Mouse (Mus musculus): ENCODE measurements around the gene Nxph3.

Nxph3 gene

DNA sequence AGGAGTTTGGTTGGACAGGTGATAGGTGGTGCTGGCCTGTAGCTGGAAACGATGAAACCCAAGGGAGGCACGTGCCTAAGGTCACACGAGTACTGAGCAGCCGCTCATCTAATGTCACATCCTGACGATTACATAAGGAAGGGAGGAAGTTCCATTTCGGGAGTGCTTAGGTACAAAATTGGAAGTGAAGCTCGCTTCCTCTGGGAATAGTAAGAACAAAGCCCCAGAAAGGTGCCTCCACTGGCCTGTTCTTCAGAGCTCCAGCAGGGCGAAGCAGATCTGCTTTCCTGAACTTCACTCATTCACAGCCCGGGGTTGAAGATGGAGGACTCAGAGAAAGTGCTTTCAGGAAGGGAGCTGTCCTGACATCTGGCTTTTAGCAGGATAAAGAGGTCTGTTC, 20.4 kb downstream of the Nxph3 start:
- no peak for DNase-seq (ENCODE audit: low read depth, low spot score)

DNA sequence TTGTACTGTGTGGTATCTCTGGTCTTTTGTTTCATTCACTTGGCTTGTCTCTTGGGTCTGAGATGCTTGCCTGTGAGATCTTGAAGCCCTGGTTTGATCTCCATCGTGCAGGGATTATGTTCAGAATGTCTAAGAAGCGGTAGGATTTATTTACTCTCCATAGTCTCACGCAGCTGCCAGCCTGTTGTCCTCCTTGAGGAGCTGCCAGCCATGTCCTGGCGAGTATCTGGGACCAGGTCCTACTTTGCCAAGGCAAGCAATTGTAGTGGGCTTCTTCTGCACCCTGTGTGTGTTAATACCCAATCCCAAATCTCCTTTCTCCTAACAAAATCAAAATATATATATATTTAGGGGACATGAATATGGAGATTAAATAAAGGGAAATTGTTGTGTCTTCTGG, 21.4 kb downstream of the Nxph3 start:
- DNase-seq (ENCODE audit: low read depth, low spot score), result no peak

DNA sequence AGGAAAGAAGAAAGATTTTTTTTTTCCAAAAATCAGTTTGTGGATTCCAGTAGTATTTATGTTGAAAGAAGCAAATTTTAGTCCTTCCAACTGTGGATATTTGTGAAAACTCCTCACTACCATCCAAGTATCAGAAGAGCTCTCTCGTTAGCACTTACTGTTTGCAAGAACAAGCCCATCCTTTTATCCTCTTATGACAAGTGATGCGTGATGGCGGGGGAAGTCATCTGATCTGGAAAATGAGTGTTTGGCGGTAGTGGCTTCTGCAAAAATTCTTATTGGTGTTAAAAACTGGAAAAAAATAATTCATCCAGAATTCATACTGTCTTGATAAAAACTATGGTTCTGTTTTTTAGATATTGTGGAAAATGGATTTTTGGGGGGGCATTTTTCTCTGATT, 22.1 kb downstream of the Nxph3 start:
- DNase-seq (ENCODE audit: low read depth, low spot score), result no peak

DNA sequence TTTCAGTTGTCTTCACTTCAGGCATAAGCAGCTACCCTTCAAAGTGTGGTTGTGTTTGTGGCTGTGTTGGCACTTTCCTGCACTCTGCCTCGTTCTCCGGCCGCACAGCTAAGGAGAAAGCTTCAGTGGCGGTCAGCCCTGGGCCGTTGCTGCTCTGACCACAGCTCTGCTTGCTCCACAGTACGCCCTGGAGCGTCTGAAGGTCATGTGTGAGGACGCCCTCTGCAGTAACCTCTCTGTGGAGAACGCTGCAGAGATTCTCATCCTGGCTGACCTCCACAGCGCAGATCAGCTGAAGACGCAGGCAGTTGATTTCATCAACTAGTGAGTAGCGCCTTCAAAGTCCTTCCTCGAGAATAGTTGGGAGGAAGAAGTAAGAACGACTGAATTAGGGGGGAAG, 24.3 kb downstream of the Nxph3 start:
- no peak for DNase-seq (ENCODE audit: low read depth, low spot score)

DNA sequence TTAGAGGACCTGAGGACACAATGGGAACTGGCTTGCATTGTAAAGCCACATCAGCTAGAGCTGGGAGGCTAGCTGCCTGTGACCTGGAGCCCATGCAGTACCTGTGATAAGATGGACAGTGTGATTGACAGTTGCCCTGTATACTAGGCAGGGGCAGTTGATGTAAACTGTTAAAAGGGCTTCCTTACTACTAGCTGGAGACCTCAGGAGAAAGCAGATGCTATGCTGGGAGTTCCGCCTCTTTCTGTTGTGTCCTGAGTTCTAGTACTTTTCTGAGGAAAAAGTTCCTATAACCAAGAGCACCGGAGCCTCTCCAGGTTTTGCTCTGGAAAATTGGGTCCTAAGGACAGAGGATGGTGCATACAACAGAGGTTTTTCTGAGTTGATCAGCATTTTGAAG, 27.1 kb downstream of the Nxph3 start:
- DNase-seq (ENCODE audit: low read depth, low spot score), result no peak

DNA sequence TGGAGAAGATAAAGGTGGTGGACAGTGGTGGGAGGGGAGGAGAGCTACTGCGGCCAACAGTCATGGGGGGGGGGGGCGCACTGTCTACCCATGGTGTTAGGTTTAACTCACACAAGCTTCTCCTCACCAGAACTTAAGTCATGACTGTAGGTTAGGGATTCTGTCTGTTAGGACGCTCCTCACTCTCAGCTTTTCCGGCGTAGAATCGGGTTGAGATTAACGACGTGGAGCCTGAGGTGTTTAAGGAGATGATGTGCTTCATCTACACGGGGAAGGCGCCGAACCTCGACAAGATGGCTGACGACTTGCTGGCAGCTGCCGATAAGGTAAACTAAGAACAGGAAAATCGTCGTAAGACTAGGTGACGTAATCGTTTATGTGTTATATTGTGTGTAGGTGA, 28.7 kb downstream of the Nxph3 start:
- no peak for DNase-seq (ENCODE audit: low read depth, low spot score)

DNA sequence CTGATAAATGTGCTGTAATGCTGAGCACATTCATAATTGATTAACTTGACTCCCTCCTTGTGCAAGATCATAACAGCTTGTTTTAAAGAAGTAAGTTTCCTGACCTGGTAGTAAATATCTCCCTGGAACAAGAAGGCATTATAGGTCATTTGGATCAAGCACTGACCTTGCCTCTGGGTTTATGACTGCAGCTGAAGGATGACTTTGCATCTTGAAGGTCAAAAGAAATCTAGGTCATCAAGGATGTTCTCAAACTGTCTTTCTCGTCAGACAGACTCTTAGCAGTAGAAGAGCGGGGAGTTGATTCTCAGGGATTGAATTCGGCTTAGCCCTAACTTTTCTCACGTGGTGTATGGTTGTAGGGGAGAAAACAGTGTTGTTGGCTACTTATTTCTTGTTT, 33.7 kb downstream of the Nxph3 start:
- no peak for DNase-seq (ENCODE audit: low read depth, low spot score)

DNA sequence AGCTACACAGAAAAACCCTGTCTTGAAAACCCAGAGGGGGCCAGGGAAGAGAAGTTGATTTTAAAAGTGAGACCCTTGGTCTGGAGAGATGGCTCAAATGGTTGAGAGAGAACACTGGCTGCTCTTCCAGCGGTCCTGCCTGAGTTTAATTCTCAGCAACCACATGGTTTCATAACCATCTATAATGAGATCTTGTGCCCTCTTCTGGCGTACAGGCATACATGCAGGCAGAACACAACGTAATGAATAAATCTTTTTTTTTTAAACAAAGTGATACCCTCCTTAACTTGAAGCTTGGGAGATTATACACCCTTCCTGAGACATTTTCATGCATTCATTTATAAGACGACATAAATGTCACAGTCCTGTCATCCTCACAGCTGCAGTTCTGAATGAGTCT, 34.9 kb downstream of the Nxph3 start:
- DNase-seq (ENCODE audit: low read depth, low spot score), result no peak

DNA sequence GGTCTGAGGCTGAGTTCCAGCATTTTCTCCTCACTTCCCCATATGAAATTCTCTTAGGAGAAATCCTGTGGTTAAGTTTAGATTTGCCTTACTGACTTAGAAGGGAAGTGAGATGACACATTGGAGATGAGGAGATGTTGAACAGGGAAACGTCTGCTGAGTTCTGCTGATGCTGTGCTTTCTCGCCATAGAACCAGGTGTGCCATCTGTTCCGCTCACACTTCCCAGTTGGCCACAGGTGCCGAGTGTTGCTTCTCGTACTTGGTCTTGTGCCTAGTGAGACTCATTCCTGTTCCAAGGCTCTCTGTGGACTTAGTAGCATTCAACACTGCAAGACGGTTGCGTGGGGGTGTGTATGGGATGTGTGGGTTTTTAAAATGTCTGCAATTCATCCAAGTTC, 38.0 kb downstream of the Nxph3 start:
- no peak for DNase-seq (ENCODE audit: low read depth, low spot score)

DNA sequence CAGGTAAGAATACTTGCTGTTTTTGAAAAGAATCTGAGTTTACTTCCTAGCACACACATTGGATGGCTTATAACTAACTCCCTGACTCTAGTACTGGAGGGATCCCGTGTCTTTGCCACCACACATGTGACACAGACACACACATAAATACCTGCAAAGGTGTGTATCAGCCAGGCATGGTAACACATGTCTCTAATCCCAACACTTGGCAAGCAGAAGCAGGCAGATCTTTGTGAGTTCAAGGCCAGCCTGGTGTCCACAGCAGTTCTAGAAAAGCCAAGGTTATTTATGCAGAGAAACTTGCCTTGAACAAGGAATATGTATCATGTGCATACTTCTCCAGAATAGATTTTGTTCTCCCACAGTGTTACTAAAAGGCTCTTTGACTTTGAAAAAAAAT, 40.9 kb downstream of the Nxph3 start:
- no peak for DNase-seq (ENCODE audit: low read depth, low spot score)

DNA sequence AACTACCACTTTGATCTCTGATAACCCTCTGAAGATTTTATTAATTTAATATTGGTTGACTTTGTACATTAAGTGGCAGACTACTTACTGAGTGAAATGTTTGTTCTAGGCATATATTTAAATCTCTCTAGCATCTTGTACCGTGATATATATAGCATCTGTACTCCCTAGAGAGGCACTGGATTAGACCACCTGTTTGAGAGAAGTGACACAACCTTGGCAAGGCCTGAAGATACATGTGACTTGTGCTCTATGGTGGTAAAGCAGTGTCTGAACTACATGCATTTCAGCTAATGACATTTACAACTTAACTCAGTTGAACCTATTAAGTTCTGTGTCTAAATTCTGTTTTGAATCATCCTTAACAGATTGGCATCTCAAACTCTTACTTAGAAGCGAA, 41.4 kb downstream of the Nxph3 start:
- no peak for DNase-seq (ENCODE audit: low read depth, low spot score)

DNA sequence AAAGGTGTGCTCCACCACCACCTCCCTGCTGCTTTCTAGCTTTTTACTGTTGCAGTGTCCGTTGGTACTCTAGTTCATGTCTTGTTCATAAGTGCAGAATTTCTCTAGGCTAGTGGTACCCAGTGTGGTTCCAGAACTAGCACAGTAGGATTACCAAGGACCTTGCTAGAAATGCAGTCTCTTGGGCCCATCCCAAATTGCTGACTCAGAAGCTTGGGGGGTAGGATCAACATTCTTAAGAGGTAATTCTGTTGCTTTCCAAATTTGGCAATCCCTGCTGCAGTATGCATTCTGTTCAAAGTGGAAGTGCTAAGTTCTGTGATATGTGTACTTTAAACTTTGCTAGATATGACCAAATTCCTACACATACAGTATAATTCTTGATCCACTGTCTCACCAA, 46.6 kb downstream of the Nxph3 start:
- DNase-seq (ENCODE audit: low read depth, low spot score), result no peak

DNA sequence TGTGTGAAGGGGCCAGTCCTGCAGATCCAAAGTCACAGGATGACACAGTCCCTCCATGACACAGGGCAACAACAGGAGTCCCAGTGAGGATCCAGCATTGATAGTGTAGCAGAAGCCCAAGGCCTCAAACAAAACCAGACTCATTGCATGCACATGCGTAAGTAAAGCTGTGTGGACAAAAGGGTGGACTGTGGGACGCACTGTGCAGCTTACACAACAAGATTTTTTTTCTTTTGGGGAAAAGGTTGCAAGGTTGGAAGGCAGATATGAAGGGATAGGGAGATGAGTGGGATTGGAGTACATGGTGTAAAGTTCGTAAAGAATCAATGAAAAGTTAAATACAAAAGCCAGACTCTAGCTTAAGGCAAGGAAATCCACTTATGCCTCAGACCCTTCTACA, 52.2 kb downstream of the Nxph3 start:
- no peak for DNase-seq (ENCODE audit: low read depth, low spot score)

DNA sequence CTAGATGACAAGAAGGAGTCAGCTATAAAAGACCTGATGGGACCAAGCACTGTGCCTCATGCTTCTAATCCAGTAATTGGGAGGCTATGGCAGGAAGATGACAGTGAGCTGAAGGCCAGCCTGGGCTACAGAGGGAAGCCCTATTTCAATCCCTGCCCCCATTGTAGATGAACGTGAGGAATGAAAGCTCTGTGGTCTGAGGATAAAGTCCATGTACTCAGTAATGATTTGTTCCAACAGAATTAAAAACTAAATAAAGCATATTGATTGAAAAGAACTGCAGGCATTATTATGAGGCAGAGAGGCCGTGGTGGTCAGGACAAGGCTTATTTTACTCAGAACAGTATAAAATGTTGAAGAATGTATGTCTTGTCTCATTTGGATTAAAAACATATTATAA, 53.5 kb downstream of the Nxph3 start:
- DNase-seq (ENCODE audit: low read depth, low spot score), result no peak
